Mouse (Mus musculus) heart, adult 2 months (tissue): Measurements from ENCODE around the gene Rhebl1. TPM values are rescaled to one million over a fixed set of nuclear protein-coding genes. Genes with fewer than 3 reads are reported as not detected.
"Not testable (repeated sequence)": the region's sequence is repeated elsewhere in the genome, so short reads cannot be mapped to it uniquely, and the experiment has no call there.

Experiments used
- DNase-seq, 2 experiments: peaks; one replicate each; pipeline ENCODE4 v3.0.0; 2021
- H3K27ac ChIP-seq: fragments of 200-600 bp; 2 replicates; pipeline ENCODE4 v1.8.1; 2022
- H3K27me3 ChIP-seq: fragments of 200-500 bp; 2 replicates; pipeline ENCODE4 v1.6.1; 2012; ENCODE audit warnings: mild to moderate bottlenecking, low read length, inconsistent platforms, mixed read lengths; ENCODE audit not compliant: control insufficient read depth, insufficient read depth
- H3K36me3 ChIP-seq: fragments of 200-500 bp; 2 replicates; pipeline ENCODE4 v1.6.1; 2012; ENCODE audit warnings: low read length, inconsistent platforms; ENCODE audit not compliant: control insufficient read depth, insufficient read depth
- H3K4me1 ChIP-seq: fragments of 200-500 bp; 2 replicates; pipeline ENCODE4 v1.6.1; 2011; ENCODE audit warnings: low read length; ENCODE audit not compliant: control insufficient read depth, insufficient read depth
- H3K4me3 ChIP-seq: fragments of 200-600 bp; 2 replicates; pipeline ENCODE4 v1.8.1; 2022
- H3K79me2 ChIP-seq: fragments of 200-500 bp; replicated peaks from 2 replicates; pipeline ENCODE4 v1.6.1; 2012; ENCODE audit warnings: mild to moderate bottlenecking, inconsistent platforms, low read length, moderate library complexity, mixed read lengths; ENCODE audit not compliant: control insufficient read depth, insufficient read depth
- H3K9ac ChIP-seq: fragments of 200-500 bp; 2 replicates; pipeline ENCODE4 v1.6.1; 2012; ENCODE audit warnings: low read depth, mild to moderate bottlenecking, control low read depth, inconsistent platforms, low read length, mixed read lengths
- CTCF ChIP-seq: fragments of 200-600 bp; IDR thresholded peaks from 2 replicates; pipeline ENCODE4 v1.8.1; 2022; ENCODE audit warnings: antibody characterized with exemption, mild to moderate bottlenecking, moderate library complexity
- EP300 ChIP-seq: fragments of 200-500 bp; IDR thresholded peaks from 2 replicates; pipeline ENCODE4 v1.6.1; 2011; ENCODE audit warnings: low read depth, low read length, control low read depth; ENCODE audit not compliant: insufficient read depth
- POLR2A ChIP-seq: fragments of 200-500 bp; IDR thresholded peaks from 2 replicates; pipeline ENCODE4 v1.6.1; 2011; ENCODE audit warnings: mild to moderate bottlenecking, low read depth, low read length, control low read depth; ENCODE audit not compliant: insufficient read depth
- WGBS: fragments of 180-500 bp; shearing (Covaris S2); methylation state at CpG from one replicate; pipeline ENCODE4 v1.1.7; 2018; 5-methylcytosine and 5-hydroxymethylcytosine counted together
- intact Hi-C: fragments of 180-260 bp; cut with DNase I; formaldehyde crosslinking; loops from one replicate; pipeline ENCODE4 v1.15.1; 2025
- polyA plus RNA-seq: library from polyadenylated mRNA; depleted of rRNA; stranded (reverse); fragments of >200 nt; gene quantifications from 2 replicates; pipeline ENCODE4 v1.2.3, GENCODE M21; 2012
- total RNA-seq, 2 experiments: library from RNA; stranded (reverse); gene quantifications; 2 replicates each; pipeline ENCODE4 v1.2.3; 2021

Gene Rhebl1
- total and polyA plus RNA-seq, 3 experiments: 1.6 to 4.4 (median 2.3) TPM

GRCm38 (mm10) chr15:98924682-98925081 is 30.3 kb upstream of the Rhebl1 start:
- no peak overlapping the region for H3K27ac ChIP-seq
- no peak for TF ChIP-seq POLR2A
- TF ChIP-seq CTCF: no peak
- no peak for TF ChIP-seq EP300
- no peaks in the 10 kb centered on the region for H3K27me3 ChIP-seq
- H3K36me3 ChIP-seq: no peaks in the 10 kb centered on the region
- intact Hi-C loops: no loop called here
- no peak for DNase-seq
- no peak overlapping the region for H3K4me3 ChIP-seq
- no peak overlapping the region for H3K9ac ChIP-seq
- no peaks in the 10 kb centered on the region for H3K79me2 ChIP-seq
- 51% methylated on average over 3 of the region's 3 CpGs for WGBS
- peaks cover 4% of the 10 kb centered on the region for H3K4me1 ChIP-seq

GRCm38 (mm10) chr15:98923031-98923537 is 28.7 kb upstream of the Rhebl1 start:
- no peak overlapping the region for H3K9ac ChIP-seq
- H3K79me2 ChIP-seq: no peaks in the 10 kb centered on the region
- WGBS: 70% methylated on average over 2 of the region's 2 CpGs
- intact Hi-C loops: no loop called here
- no peak overlapping the region for H3K4me3 ChIP-seq
- no peak for DNase-seq
- H3K4me1 ChIP-seq: peaks cover 1% of the 10 kb centered on the region
- no peaks in the 10 kb centered on the region for H3K36me3 ChIP-seq
- no peaks in the 10 kb centered on the region for H3K27me3 ChIP-seq
- TF ChIP-seq POLR2A: no peak
- no peak for TF ChIP-seq EP300
- TF ChIP-seq CTCF: no peak
- H3K27ac ChIP-seq: no peak overlapping the region

- no peak overlapping the region for H3K4me3 ChIP-seq
- no peak overlapping the region for H3K27ac ChIP-seq
- H3K4me1 ChIP-seq: no peaks in the 10 kb centered on the region; the same call in 1 of the 2 replicates
- DNase-seq: no peak
- H3K79me2 ChIP-seq: no peaks in the 10 kb centered on the region
- TF ChIP-seq CTCF (no peak), EP300 (no peak), POLR2A (no peak)
- intact Hi-C loops: no loop called here
- H3K36me3 ChIP-seq: no peaks in the 10 kb centered on the region
- H3K9ac ChIP-seq: no peak overlapping the region
- 34% methylated on average over 3 of the region's 3 CpGs for WGBS
- no peaks in the 10 kb centered on the region for H3K27me3 ChIP-seq
Observed at GRCm38 (mm10) chr15:98922581-98922980, 28.2 kb upstream of the Rhebl1 start.

- 89% methylated on average over 5 of the region's 5 CpGs for WGBS
- intact Hi-C loops: no loop called here
- Histone ChIP-seq H3K4me3 (no peak overlapping the region), H3K79me2 (no peaks in the 10 kb centered on the region), H3K4me1 (no peaks in the 10 kb centered on the region; the same call in 1 of the 2 replicates), H3K9ac (no peak overlapping the region), H3K27me3 (no peaks in the 10 kb centered on the region), H3K36me3 (no peaks in the 10 kb centered on the region), H3K27ac (no peak overlapping the region)
- TF ChIP-seq POLR2A (no peak), CTCF (no peak), EP300 (no peak)
- no peak for DNase-seq
Observed at GRCm38 (mm10) chr15:98921510-98921909, 27.2 kb upstream of the Rhebl1 start.

- not testable (repeated sequence) for H3K27me3 ChIP-seq, H3K4me1 ChIP-seq, DNase-seq, H3K36me3 ChIP-seq, H3K79me2 ChIP-seq
- intact Hi-C loops: loop anchor here (5.0 kb wide), 2 partner anchors 36 to 86 kb away; partner anchors contain the start of gene Prkag1
- 15% methylated on average over 8 of the region's 8 CpGs for WGBS
- H3K27ac ChIP-seq: peak overlapping the region; percentile 99
- H3K4me3 ChIP-seq: peak overlapping the region; percentile 96
- H3K9ac ChIP-seq: peak overlapping the region; percentile 63
Observed at GRCm38 (mm10) chr15:98918499-98918895, 24.2 kb upstream of the Rhebl1 start.

GRCm38 (mm10) chr15:98917538-98918498 is 23.5 kb upstream of the Rhebl1 start, which contains the start of gene Lmbr1l:
TSS of gene Lmbr1l (minus strand) at chr15:98918231.
- intact Hi-C loops: loop anchor here (5.0 kb wide), 2 partner anchors 36 to 86 kb away; partner anchors contain the start of gene Prkag1
- Histone ChIP-seq H3K79me2 (peaks cover 3% of the 10 kb centered on the region), H3K27me3 (no peaks in the 10 kb centered on the region), H3K36me3 (no peaks in the 10 kb centered on the region), H3K4me1 (no peaks in the 10 kb centered on the region; the same call in 1 of the 2 replicates), H3K9ac (peak within 1 kb of the TSS; percentile 95), H3K27ac (peak within 1 kb of the TSS; percentile 99), H3K4me3 (peak within 1 kb of the TSS; percentile 96)
- under 1% methylated on average over 82 of the region's 82 CpGs for WGBS
- no peak for TF ChIP-seq CTCF
- TF ChIP-seq POLR2A: peak; percentile 78
- peak; percentile 14; the same call in 1 of the 2 replicates for TF ChIP-seq EP300
- peak; percentile 98 to 100 for DNase-seq
